Mouse (Mus musculus) neural tube, embryonic 15.5 days (tissue): ENCODE data around the gene Camta1. TPM values are rescaled to one million over a fixed set of nuclear protein-coding genes. Genes with fewer than 3 reads are reported as not detected.

Source experiments
- ATAC-seq: fragments of 200-750 bp; cut with Nextera tagmentation; 2 replicates; pipeline ENCODE4 v1.8.0; 2017; ENCODE audit warnings: mild to moderate bottlenecking, moderate TSS enrichment, moderate library complexity; ENCODE audit not compliant: low FRiP score
- H3K27ac ChIP-seq: fragments of 300-500 bp; sonication (generic); replicated peaks from 2 replicates; pipeline ENCODE4 v1.5.1; 2015; ENCODE audit warnings: mild to moderate bottlenecking, inconsistent platforms
- H3K27me3 ChIP-seq: fragments of 300-500 bp; sonication (generic); replicated peaks from 2 replicates; pipeline ENCODE4 v1.6.1; 2015; ENCODE audit warnings: inconsistent platforms
- H3K36me3 ChIP-seq: fragments of 300-500 bp; sonication (generic); 2 replicates; pipeline ENCODE4 v1.6.1; 2015; ENCODE audit warnings: inconsistent platforms
- H3K4me1 ChIP-seq: fragments of 300-500 bp; sonication (generic); 2 replicates; pipeline ENCODE4 v1.6.1; 2015; ENCODE audit warnings: inconsistent platforms
- H3K4me2 ChIP-seq: fragments of 300-500 bp; sonication (generic); 2 replicates; pipeline ENCODE4 v1.6.1; 2015; ENCODE audit warnings: inconsistent platforms, mild to moderate bottlenecking, moderate library complexity
- H3K4me3 ChIP-seq: fragments of 300-500 bp; sonication (generic); replicated peaks from 2 replicates; pipeline ENCODE4 v1.5.1; 2015; ENCODE audit warnings: mild to moderate bottlenecking, inconsistent platforms
- H3K9ac ChIP-seq: fragments of 300-500 bp; sonication (generic); replicated peaks from 2 replicates; pipeline ENCODE4 v1.6.1; 2015; ENCODE audit warnings: mild to moderate bottlenecking, inconsistent platforms
- H3K9me3 ChIP-seq: fragments of 300-500 bp; sonication (generic); replicated peaks from 2 replicates; pipeline ENCODE4 v1.6.1; 2016; ENCODE audit warnings: inconsistent platforms
- WGBS: fragments of 180-500 bp; shearing (Covaris S2); methylation state at CpG from one replicate; pipeline ENCODE4 v1.1.7; 2015; ENCODE audit warnings: mixed read lengths; 5-methylcytosine and 5-hydroxymethylcytosine counted together
- polyA plus RNA-seq: library from polyadenylated mRNA; unstranded; fragments of >200 nt; fragmentation: Nextera tagmentation; extraction: Ambion mirVana; gene quantifications from 2 replicates; pipeline ENCODE4 v1.2.1, GENCODE M21; 2015

Camta1 gene
- polyA plus RNA-seq, 1 experiment from 2014 or later = 161 TPM

GRCm38 (mm10) chr4:151057347-151058321, 804.0 kb downstream of the Camta1 start, which contains the start of gene Vamp3:
Gene Vamp3 (minus strand): TSS chr4:151057963.
- peaks cover 24% of the 10 kb centered on the region for H3K4me1 ChIP-seq
- peak; percentile 99 for ATAC-seq
- peak within 1 kb of the TSS; percentile 63 for H3K4me2 ChIP-seq
- peaks cover 29% of the 10 kb centered on the region for H3K36me3 ChIP-seq
- peak within 1 kb of the TSS; percentile 78 for H3K4me3 ChIP-seq
- H3K9me3 ChIP-seq = no peaks in the 10 kb centered on the region
- H3K27me3 ChIP-seq = no peaks in the 10 kb centered on the region
- under 1% methylated on average over 114 of the region's 114 CpGs for WGBS
- peak within 1 kb of the TSS; percentile 96 for H3K27ac ChIP-seq
- peak within 1 kb of the TSS; percentile 87 for H3K9ac ChIP-seq

GRCm38 (mm10) chr4:151051162-151051561, 810.5 kb downstream of the Camta1 start:
- H3K9ac ChIP-seq = no peak overlapping the region
- H3K27ac ChIP-seq = no peak overlapping the region
- 80% methylated on average over 1 of the region's 1 CpGs for WGBS
- H3K36me3 ChIP-seq = peaks cover 79% of the 10 kb centered on the region
- ATAC-seq = no peak
- no peak overlapping the region for H3K4me3 ChIP-seq
- H3K27me3 ChIP-seq = no peaks in the 10 kb centered on the region
- no peaks in the 10 kb centered on the region for H3K9me3 ChIP-seq
- peaks cover 5% of the 10 kb centered on the region for H3K4me1 ChIP-seq
- no peak overlapping the region for H3K4me2 ChIP-seq

GRCm38 (mm10) chr4:151046524-151046923, 815.2 kb downstream of the Camta1 start:
- no peaks in the 10 kb centered on the region for H3K9me3 ChIP-seq
- H3K4me1 ChIP-seq = peaks cover 17% of the 10 kb centered on the region
- H3K9ac ChIP-seq = no peak overlapping the region
- H3K36me3 ChIP-seq = peaks cover 48% of the 10 kb centered on the region
- H3K4me3 ChIP-seq = no peak overlapping the region
- H3K27ac ChIP-seq = no peak overlapping the region
- no peak for ATAC-seq
- H3K27me3 ChIP-seq = peaks cover 11% of the 10 kb centered on the region; the same call in 1 of the 2 replicates
- WGBS = 87% methylated on average over 3 of the region's 3 CpGs
- H3K4me2 ChIP-seq = no peak overlapping the region

GRCm38 (mm10) chr4:151044944-151045570, 816.6 kb downstream of the Camta1 start:
- Histone ChIP-seq H3K4me3 (peak overlapping the region; percentile 63), H3K27ac (no peak overlapping the region; the same call in 1 of the 2 replicates), H3K4me2 (peak overlapping the region; percentile 96), H3K9me3 (no peaks in the 10 kb centered on the region), H3K4me1 (peaks cover 17% of the 10 kb centered on the region), H3K9ac (peak overlapping the region; percentile 15), H3K36me3 (peaks cover 36% of the 10 kb centered on the region), H3K27me3 (peaks cover 11% of the 10 kb centered on the region; the same call in 1 of the 2 replicates)
- WGBS = 5% methylated on average over 21 of the region's 21 CpGs
- peak; percentile 2; the same call in 1 of the 2 replicates for ATAC-seq

- under 1% methylated on average over 70 of the region's 79 CpGs for WGBS
- Histone ChIP-seq H3K4me1 (peaks cover 17% of the 10 kb centered on the region), H3K27ac (peak within 1 kb of the TSS; percentile 69)
Measured at GRCm38 (mm10) chr4:151044037-151044943, 817.4 kb downstream of the Camta1 start, which contains the start of gene Per3. Gene Per3 (minus strand): TSS chr4:151044665.

GRCm38 (mm10) chr4:151043281-151043680, 818.4 kb downstream of the Camta1 start:
- 19% methylated on average over 5 of the region's 5 CpGs for WGBS
- Histone ChIP-seq H3K4me2 (peak overlapping the region; percentile 96), H3K4me1 (peaks cover 17% of the 10 kb centered on the region), H3K4me3 (peak overlapping the region; percentile 63), H3K27ac (no peak overlapping the region), H3K36me3 (peaks cover 18% of the 10 kb centered on the region), H3K9ac (no peak overlapping the region), H3K9me3 (no peaks in the 10 kb centered on the region), H3K27me3 (peaks cover 11% of the 10 kb centered on the region; the same call in 1 of the 2 replicates)
- ATAC-seq = no peak

More at GRCm38 (mm10) chr4:151044037-151044943, 817.4 kb downstream of the Camta1 start, which contains the start of gene Per3:
- H3K4me3 ChIP-seq = peak within 1 kb of the TSS; percentile 63
- H3K27me3 ChIP-seq = peaks cover 11% of the 10 kb centered on the region; the same call in 1 of the 2 replicates
- peak within 1 kb of the TSS; percentile 96 for H3K4me2 ChIP-seq
- H3K36me3 ChIP-seq = peaks cover 28% of the 10 kb centered on the region
- peak within 1 kb of the TSS; percentile 51 for H3K9ac ChIP-seq
- H3K9me3 ChIP-seq = no peaks in the 10 kb centered on the region
- ATAC-seq = peak; percentile 96

- Histone ChIP-seq H3K4me2 (no peak overlapping the region), H3K27ac (no peak overlapping the region), H3K9me3 (no peaks in the 10 kb centered on the region), H3K4me1 (peaks cover 17% of the 10 kb centered on the region), H3K4me3 (no peak overlapping the region), H3K36me3 (peaks cover 2% of the 10 kb centered on the region), H3K9ac (no peak overlapping the region), H3K27me3 (peaks cover 11% of the 10 kb centered on the region; the same call in 1 of the 2 replicates)
- 72% methylated on average over 5 of the region's 5 CpGs for WGBS
- no peak for ATAC-seq
Measured at GRCm38 (mm10) chr4:151041506-151041905, 820.2 kb downstream of the Camta1 start.

- no peak overlapping the region for H3K4me3 ChIP-seq
- WGBS = 93% methylated on average over 11 of the region's 11 CpGs
- H3K27me3 ChIP-seq = 0 out of 2 replicates have a peak, but pooled peaks cover 4% of the 10 kb centered on the region
- H3K4me2 ChIP-seq = no peak overlapping the region
- no peak overlapping the region for H3K27ac ChIP-seq
- ATAC-seq = no peak
- no peaks in the 10 kb centered on the region for H3K9me3 ChIP-seq
- 0 out of 2 replicates have a peak, but pooled peaks cover 4% of the 10 kb centered on the region for H3K36me3 ChIP-seq
- H3K4me1 ChIP-seq = no peaks in the 10 kb centered on the region
- H3K9ac ChIP-seq = no peak overlapping the region
Measured at GRCm38 (mm10) chr4:151037800-151038199, 823.9 kb downstream of the Camta1 start.

- Histone ChIP-seq H3K27ac (no peak overlapping the region), H3K27me3 (no peaks in the 10 kb centered on the region), H3K4me2 (no peak overlapping the region), H3K9me3 (no peaks in the 10 kb centered on the region), H3K36me3 (0 out of 2 replicates have a peak, but pooled peaks cover 4% of the 10 kb centered on the region), H3K9ac (no peak overlapping the region), H3K4me3 (no peak overlapping the region), H3K4me1 (no peaks in the 10 kb centered on the region)
- WGBS = 93% methylated on average over 7 of the region's 7 CpGs
- ATAC-seq = no peak
Measured at GRCm38 (mm10) chr4:151036521-151036920, 825.2 kb downstream of the Camta1 start.

- Histone ChIP-seq H3K27me3 (no peaks in the 10 kb centered on the region), H3K4me2 (no peak overlapping the region), H3K4me3 (no peak overlapping the region), H3K9ac (no peak overlapping the region), H3K27ac (no peak overlapping the region), H3K9me3 (no peaks in the 10 kb centered on the region), H3K4me1 (no peaks in the 10 kb centered on the region), H3K36me3 (peaks cover 14% of the 10 kb centered on the region)
- whole genome bisulfite sequencing = 49% methylated on average over 6 of the region's 6 CpGs
- ATAC-seq = no peak
Measured at GRCm38 (mm10) chr4:151027001-151027400, 834.7 kb downstream of the Camta1 start.
